Mouse (Mus musculus): ENCODE data around the gene Fosl1.

DNA sequence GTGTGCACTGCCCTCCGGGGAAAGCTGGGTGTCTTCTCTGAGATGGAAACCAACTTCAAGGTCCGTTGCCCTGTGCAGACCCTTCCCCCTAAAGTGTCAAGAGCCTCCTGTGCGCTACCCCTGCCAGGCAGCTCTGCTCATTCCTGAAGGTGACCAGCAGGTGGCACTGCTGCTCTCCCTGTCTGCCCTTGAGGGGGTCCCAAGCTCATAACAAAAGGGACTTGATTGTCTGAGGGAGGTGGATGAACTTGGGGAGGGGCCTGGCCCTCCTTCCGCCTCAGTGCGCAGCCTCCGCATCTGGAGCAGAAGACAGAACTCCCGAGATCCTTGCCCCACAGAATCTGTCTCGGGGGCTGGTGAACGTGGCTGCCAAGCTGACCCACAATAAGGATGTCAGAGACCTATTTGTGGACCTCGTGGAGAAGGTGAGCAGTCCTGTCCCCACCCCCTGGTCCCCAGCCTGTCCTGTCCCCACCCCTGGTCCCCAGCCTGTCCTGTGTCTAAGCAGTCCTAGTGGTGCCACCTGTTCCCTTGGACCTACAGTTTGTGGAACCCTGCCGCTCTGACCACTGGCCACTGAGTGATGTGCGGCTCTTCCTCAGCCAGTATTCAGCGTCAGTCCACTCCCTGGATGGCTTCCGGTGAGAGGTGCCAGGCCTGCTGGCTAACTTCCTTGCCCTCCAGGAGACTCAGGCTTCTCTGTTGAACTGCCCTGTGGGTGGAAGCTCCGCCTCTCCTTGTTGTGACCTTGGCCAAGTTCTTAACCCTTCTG, 16.6 kb downstream of the Fosl1 start:
- TF ChIP-seq POLR2A (IDR thresholded peaks at IDR 0.05; ENCODE audit: borderline replicate concordance, extremely low read depth, low read depth, low read length) (peak; percentile 42; the same call in 1 of the 2 replicates), CTCF (IDR thresholded peaks at IDR 0.05; ENCODE audit: insufficient read depth, low read length) (peak; percentile 82)

Measured in lung, adult 2 months (tissue).